Mouse (Mus musculus): Measurements from ENCODE around the gene Cldn20.

Cldn20 gene

DNA sequence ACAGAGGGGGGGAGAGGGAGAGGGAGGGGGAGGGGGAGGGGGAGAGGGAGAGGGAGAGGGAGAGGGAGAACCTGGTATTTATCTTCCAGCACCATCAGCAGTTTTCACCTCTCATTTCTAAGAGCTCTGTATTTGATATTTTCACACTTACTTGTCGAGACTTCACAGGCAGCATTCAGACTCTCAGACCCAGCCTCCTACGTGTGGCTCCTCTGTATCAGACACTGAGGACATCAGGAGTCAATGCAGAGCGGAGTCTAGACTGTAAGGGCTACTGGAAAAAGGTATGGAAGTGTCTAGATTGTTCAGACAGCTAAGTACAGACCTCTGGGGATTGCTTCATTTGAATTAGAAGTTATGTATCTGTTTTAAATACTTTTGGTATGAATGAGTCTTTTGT lies 2.8 kb upstream of the Cldn20 start:
- DNase-seq (ENCODE audit: low spot score), result no peak

- no peak for DNase-seq (ENCODE audit: low spot score)
Observed at GRCm38 (mm10) chr17:3530549-3530948, 1.8 kb upstream of the Cldn20 start.

- DNase-seq (ENCODE audit: low spot score), result no peak
Observed at GRCm38 (mm10) chr17:3531641-3532040, 713 bp upstream of the Cldn20 start.

DNA sequence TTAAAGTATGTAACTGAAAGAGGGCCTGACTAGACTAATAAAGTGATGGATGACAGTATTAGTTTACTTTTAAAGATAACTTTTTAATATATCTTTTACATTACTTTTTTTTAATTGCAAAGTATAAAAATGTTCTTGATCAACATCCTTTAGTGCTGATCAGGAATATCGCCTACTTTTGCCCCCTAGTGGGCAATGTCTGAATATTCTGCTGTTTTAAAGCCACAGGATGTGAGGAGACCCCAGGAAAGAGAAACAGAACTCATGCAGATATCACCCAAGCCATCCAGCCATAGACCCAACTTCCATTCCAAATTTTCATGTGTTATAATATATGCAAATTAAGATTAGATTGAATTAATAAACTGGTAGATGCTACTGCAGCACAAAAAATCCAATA lies 1.1 kb downstream of the Cldn20 start:
- DNase-seq (ENCODE audit: low spot score), result no peak

DNA sequence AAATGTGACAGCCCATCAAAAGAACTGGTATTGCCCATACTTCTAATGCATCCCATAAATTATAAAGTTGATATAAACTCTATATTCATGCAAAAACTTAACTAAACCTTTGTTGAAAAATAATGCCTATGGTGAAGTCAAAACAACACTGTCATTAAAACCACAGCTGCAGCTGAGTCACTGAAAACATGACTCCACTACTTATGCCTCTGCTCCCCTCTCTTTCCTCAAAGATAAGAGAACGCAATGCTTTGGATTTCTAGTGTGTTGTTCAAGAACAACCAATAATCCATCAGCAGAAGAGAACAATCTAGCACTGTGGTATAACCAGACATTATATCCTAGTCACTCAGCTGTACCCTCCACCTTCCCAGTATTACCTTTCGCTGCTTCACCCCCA lies 8.0 kb downstream of the Cldn20 start:
- DNase-seq (ENCODE audit: low spot score), result no peak

DNA sequence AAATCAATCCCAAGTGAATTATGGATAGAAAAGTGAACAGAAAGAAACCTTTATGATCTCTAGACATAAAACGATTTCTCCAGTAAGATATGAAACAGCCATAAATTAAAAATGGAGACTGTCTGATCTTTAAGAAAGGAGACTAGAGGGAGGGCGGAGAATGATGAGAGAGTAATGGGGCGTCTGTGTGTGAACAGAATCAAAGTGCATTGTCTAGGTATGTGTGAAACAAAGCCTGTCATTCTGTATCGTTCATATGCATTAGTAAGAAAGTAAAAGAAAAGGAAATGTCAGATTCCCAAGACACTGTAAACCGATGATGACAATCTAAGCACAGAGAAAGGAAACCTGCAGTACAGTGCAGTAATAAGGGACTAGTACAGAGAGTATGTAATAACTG lies 8.7 kb downstream of the Cldn20 start:
- no peak for DNase-seq (ENCODE audit: low spot score)

DNA sequence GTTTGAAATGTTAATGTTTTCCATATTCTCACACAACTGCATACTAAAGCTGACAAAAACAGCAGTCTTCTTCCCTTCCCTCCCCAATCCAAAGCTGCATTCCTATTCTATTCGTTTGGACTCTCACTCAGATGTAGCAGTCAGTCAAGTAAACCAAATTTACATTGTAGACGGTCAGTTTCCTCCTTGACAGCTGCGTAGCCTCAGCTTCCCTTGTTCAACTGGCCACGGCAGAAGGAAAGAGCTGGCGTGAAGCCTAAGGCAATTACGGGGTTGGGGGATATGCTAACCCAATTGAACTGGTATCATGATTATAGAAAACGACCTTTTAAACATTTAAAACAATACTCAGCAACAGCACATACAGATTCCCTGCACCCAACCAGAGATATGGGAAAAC lies 15.4 kb downstream of the Cldn20 start:
- DNase-seq (ENCODE audit: low spot score), result no peak

GRCm38 (mm10) chr17:3556251-3556650 lies 23.9 kb downstream of the Cldn20 start:
- no peak for DNase-seq (ENCODE audit: low spot score)

GRCm38 (mm10) chr17:3557331-3558311 lies 25.3 kb downstream of the Cldn20 start, which contains the start of gene Tfb1m:
Tfb1m (minus strand) TSS chr17:3557781.
- peak; percentile 99 for DNase-seq (ENCODE audit: low spot score)

- no peak for DNase-seq (ENCODE audit: low spot score)
Observed at GRCm38 (mm10) chr17:3558356-3558870, 26.1 kb downstream of the Cldn20 start.

DNA sequence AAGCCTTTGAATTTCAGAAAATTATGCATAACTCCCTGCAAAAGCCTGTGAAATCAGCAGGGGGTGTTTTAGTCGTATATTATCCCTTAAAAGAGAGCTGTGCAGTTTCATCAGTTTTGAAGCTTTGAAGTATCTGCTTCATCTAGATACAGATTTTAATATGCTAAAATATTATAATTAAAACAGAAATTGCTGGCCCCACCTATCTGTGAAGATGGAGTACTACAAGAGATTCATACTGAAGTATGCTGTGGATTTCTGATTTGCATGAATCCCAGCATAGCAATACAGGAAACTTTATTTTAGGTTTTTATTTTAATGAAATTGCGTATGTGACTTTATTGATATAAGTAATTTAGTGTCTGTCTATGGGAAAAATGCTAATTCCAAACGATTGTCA lies 28.2 kb downstream of the Cldn20 start:
- no peak for DNase-seq (ENCODE audit: low spot score)

GRCm38 (mm10) chr17:3562405-3562804 lies 30.1 kb downstream of the Cldn20 start:
- DNase-seq (ENCODE audit: low spot score), result no peak

DNA sequence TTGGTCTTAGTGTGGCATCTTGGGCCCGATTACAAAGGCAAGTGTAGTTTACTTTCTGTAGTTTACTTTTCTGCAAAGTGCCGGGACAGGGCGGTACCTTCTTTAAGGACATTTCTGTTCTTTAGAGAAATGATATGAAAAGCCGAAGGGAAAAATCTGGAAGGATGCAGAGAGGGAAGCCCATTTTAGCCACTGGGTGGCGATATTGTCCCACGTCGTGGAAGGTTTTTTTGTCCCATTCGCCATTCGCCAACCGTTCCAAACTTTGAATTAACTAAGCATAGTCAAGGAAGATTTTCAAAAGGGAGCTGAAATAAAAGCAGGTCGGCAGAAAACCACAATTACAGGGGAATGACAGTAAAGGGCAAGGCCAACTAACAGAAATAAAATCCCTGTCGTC lies 38.5 kb downstream of the Cldn20 start:
- DNase-seq (ENCODE audit: low spot score), result peak; percentile 49
